Mouse (Mus musculus) embryonic facial prominence, embryonic 11.5 days (tissue): Measurements from ENCODE around the gene Clic3. TPM values are rescaled to one million over a fixed set of nuclear protein-coding genes. Genes with fewer than 3 reads are reported as not detected.

ENCODE experiments used
- ATAC-seq: fragments of 200-750 bp; cut with Nextera tagmentation; replicated peaks from 2 replicates; pipeline ENCODE4 v1.8.0; 2017; ENCODE audit warnings: low read depth; ENCODE audit not compliant: insufficient number of reproducible peaks, low FRiP score, low TSS enrichment
- DNase-seq: peaks from one replicate; pipeline ENCODE4 v3.0.0-alpha.2; 2015; ENCODE audit warnings: low spot score
- H3K27ac ChIP-seq: fragments of 300-500 bp; sonication (generic); replicated peaks from 2 replicates; pipeline ENCODE4 v1.5.1; 2014; ENCODE audit warnings: mild to moderate bottlenecking, low read depth, low read length, control low read depth
- H3K27me3 ChIP-seq: fragments of 300-500 bp; sonication (generic); 2 replicates; pipeline ENCODE4 v1.6.1; 2014; ENCODE audit warnings: mild to moderate bottlenecking, low read length, moderate library complexity, mixed read lengths; ENCODE audit not compliant: control insufficient read depth, insufficient read depth
- H3K36me3 ChIP-seq: fragments of 300-500 bp; sonication (generic); replicated peaks from 2 replicates; pipeline ENCODE4 v1.6.1; 2014; ENCODE audit warnings: low read depth, mild to moderate bottlenecking, low read length, moderate library complexity, mixed read lengths; ENCODE audit not compliant: control insufficient read depth, insufficient read depth
- H3K4me1 ChIP-seq: fragments of 300-500 bp; sonication (generic); 2 replicates; pipeline ENCODE4 v1.6.1; 2014; ENCODE audit warnings: low read length, mixed read lengths; ENCODE audit not compliant: control insufficient read depth, insufficient read depth
- H3K4me2 ChIP-seq: fragments of 300-500 bp; sonication (generic); 2 replicates; pipeline ENCODE4 v1.6.1; 2014; ENCODE audit warnings: low read depth, mild to moderate bottlenecking, control low read depth, low read length, moderate library complexity
- H3K4me3 ChIP-seq: fragments of 300-500 bp; sonication (generic); 2 replicates; pipeline ENCODE4 v1.5.1; 2014; ENCODE audit warnings: low read depth, low read length, control low read depth
- H3K9ac ChIP-seq: fragments of 300-500 bp; sonication (generic); replicated peaks from 2 replicates; pipeline ENCODE4 v1.6.1; 2014; ENCODE audit warnings: mild to moderate bottlenecking, control low read depth, low read length
- H3K9me3 ChIP-seq: fragments of 300-500 bp; sonication (generic); replicated peaks from 2 replicates; pipeline ENCODE4 v1.6.1; 2016; ENCODE audit warnings: mild to moderate bottlenecking, low read length, inconsistent platforms, mixed read lengths; ENCODE audit not compliant: control insufficient read depth
- WGBS: fragments of 180-500 bp; shearing (Covaris S2); extraction: QIAGEN DNeasy Blood & Tissue Kit; methylation state at CpG from one replicate; pipeline ENCODE4 v1.1.7; 2014; 5-methylcytosine and 5-hydroxymethylcytosine counted together
- polyA plus RNA-seq: library from polyadenylated mRNA; unstranded; fragments of >200 nt; fragmentation: Nextera tagmentation; extraction: Ambion mirVana; gene quantifications from 2 replicates; pipeline ENCODE4 v1.2.1, GENCODE M21; 2014

Gene Clic3
- polyA plus RNA-seq, 1 experiment from 2014 or later: not detected

- no peak overlapping the region for H3K4me3 ChIP-seq
Observed at GRCm38 (mm10) chr2:25479551-25480311, 23.1 kb downstream of the Clic3 start.

DNA sequence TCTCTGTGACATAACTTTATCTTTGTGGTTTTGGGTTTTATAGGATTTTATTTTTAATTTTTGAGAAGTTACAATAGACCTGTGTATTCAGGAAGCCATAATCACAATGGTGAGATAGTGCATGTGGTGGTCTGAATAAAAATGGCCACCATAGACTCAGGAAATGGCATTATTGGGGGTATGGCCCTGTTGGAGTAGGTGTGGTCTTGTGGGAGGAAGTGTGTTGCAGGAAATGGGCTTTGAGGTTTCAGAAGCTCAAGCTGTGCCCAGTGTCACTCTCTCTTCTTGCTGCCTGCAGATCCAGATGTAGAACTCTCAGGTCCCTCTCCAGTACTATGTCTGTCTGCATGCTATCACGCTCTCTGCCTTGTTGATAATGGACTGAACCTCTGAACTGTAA is 23.9 kb downstream of the Clic3 start:
- Histone ChIP-seq H3K9ac (no peak overlapping the region), H3K27me3 (no peaks in the 10 kb centered on the region), H3K27ac (no peak overlapping the region), H3K4me3 (no peak overlapping the region), H3K36me3 (no peaks in the 10 kb centered on the region), H3K4me1 (no peaks in the 10 kb centered on the region), H3K4me2 (no peak overlapping the region), H3K9me3 (no peaks in the 10 kb centered on the region)
- WGBS: 76% methylated on average over 1 of the region's 1 CpGs
- DNase-seq (no peak), ATAC-seq (no peak)

More at GRCm38 (mm10) chr2:25479551-25480311, 23.1 kb downstream of the Clic3 start:
- no peaks in the 10 kb centered on the region for H3K36me3 ChIP-seq
- H3K4me2 ChIP-seq: no peak overlapping the region
- H3K9ac ChIP-seq: no peak overlapping the region
- DNase-seq: no peak
- WGBS: 75% methylated on average over 10 of the region's 10 CpGs
- H3K4me1 ChIP-seq: no peaks in the 10 kb centered on the region
- H3K9me3 ChIP-seq: no peaks in the 10 kb centered on the region
- no peaks in the 10 kb centered on the region for H3K27me3 ChIP-seq
- no peak for ATAC-seq
- H3K27ac ChIP-seq: no peak overlapping the region

DNA sequence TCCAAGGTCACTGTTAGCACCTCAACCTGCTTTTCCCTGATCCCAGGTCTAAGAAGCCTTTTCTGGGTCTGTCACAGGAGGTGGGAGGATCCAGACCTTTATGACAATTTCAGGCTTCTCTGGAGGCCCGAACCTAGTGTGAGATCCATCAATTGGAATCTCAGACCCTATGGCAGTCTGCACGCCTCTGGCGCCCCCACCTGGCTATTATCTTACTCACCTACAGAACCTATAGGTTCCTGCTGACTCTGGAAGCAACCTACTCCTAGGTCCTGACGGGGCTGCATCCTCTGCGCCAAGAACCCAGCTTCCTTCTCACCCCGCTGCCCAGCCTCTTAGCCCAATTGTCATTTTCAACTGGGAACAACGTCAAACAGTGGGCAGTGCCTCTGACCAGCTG is 26.3 kb downstream of the Clic3 start:
- Histone ChIP-seq H3K9me3 (no peaks in the 10 kb centered on the region), H3K36me3 (no peaks in the 10 kb centered on the region), H3K27me3 (no peaks in the 10 kb centered on the region), H3K27ac (no peak overlapping the region), H3K4me3 (no peak overlapping the region), H3K4me1 (no peaks in the 10 kb centered on the region), H3K4me2 (no peak overlapping the region), H3K9ac (no peak overlapping the region)
- ATAC-seq (no peak), DNase-seq (peak; percentile 49)
- WGBS: 28% methylated on average over 7 of the region's 7 CpGs

GRCm38 (mm10) chr2:25484901-25485647 is 28.4 kb downstream of the Clic3 start:
- Histone ChIP-seq H3K27ac (no peak overlapping the region), H3K4me2 (no peak overlapping the region), H3K9me3 (no peaks in the 10 kb centered on the region), H3K4me1 (no peaks in the 10 kb centered on the region), H3K36me3 (no peaks in the 10 kb centered on the region), H3K27me3 (no peaks in the 10 kb centered on the region), H3K4me3 (no peak overlapping the region), H3K9ac (no peak overlapping the region)
- WGBS: 71% methylated on average over 11 of the region's 11 CpGs
- ATAC-seq (no peak), DNase-seq (no peak)

GRCm38 (mm10) chr2:25487965-25488670 is 31.5 kb downstream of the Clic3 start:
- no peak overlapping the region for H3K4me2 ChIP-seq
- H3K36me3 ChIP-seq: no peaks in the 10 kb centered on the region
- H3K27ac ChIP-seq: no peak overlapping the region
- DNase-seq (no peak), ATAC-seq (no peak)
- H3K27me3 ChIP-seq: no peaks in the 10 kb centered on the region
- no peaks in the 10 kb centered on the region for H3K9me3 ChIP-seq
- WGBS: 78% methylated on average over 6 of the region's 6 CpGs
- H3K9ac ChIP-seq: no peak overlapping the region
- H3K4me3 ChIP-seq: no peak overlapping the region
- H3K4me1 ChIP-seq: no peaks in the 10 kb centered on the region

DNA sequence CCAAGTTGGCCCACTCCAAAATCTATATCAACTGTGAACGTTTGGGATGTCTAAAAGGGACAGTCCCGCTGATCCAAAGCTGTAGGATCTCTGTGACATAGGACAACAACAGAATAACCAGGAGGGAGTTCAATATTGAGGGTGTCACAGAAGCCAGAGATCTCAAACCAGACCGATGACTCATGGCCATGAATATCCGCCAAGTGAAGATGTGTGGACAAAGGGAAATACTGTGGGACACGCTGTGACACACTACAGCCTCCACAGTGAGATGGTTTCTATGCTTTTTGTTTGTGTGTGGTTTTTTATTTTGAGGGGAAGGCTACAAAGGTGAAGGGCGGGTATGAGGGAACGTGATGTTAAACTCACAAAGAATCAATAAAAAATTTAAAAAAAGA is 32.0 kb downstream of the Clic3 start:
- WGBS: 80% methylated on average over 7 of the region's 7 CpGs
- H3K36me3 ChIP-seq: no peaks in the 10 kb centered on the region
- no peaks in the 10 kb centered on the region for H3K4me1 ChIP-seq
- ATAC-seq (no peak), DNase-seq (no peak)
- no peak overlapping the region for H3K9ac ChIP-seq
- no peak overlapping the region for H3K27ac ChIP-seq
- no peaks in the 10 kb centered on the region for H3K9me3 ChIP-seq
- H3K4me3 ChIP-seq: no peak overlapping the region
- no peaks in the 10 kb centered on the region for H3K27me3 ChIP-seq
- H3K4me2 ChIP-seq: no peak overlapping the region

- no peak for DNase-seq
- H3K4me2 ChIP-seq: no peak overlapping the region
- H3K9ac ChIP-seq: no peak overlapping the region
- no peak overlapping the region for H3K27ac ChIP-seq
- H3K27me3 ChIP-seq: no peaks in the 10 kb centered on the region
- no peaks in the 10 kb centered on the region for H3K36me3 ChIP-seq
- H3K4me1 ChIP-seq: no peaks in the 10 kb centered on the region
- WGBS: 77% methylated on average over 5 of the region's 5 CpGs
- no peaks in the 10 kb centered on the region for H3K9me3 ChIP-seq
- no peak overlapping the region for H3K4me3 ChIP-seq
- ATAC-seq: no peak
Observed at GRCm38 (mm10) chr2:25492988-25493387, 36.4 kb downstream of the Clic3 start.
